Mouse (Mus musculus): ENCODE measurements at regions not wholly inside any gene's neighbourhood (a gene's known extent, or its start where the extent isn't known, plus 50 kb on each side); places are given as distances from the start of the nearest gene placed in this dataset.

GRCm38 (mm10) chr3:47095288-47095687 lies 647.3 kb upstream of the Pabpc4l start:
- H3K4me1 ChIP-seq (ENCODE audit: control insufficient read depth in 2 of 2, insufficient read depth in 2 of 2, low read length in 2 of 2, poor library complexity in 1 of 2): no peaks in the 10 kb centered on the region
- no peaks in the 10 kb centered on the region for H3K36me3 ChIP-seq (ENCODE audit: control insufficient read depth, insufficient read depth, low read length, poor library complexity, severe bottlenecking)
- H3K4me3 ChIP-seq (ENCODE audit: insufficient read depth in 1 of 2, low read depth in 1 of 2, low read length in 2 of 2, poor library complexity in 1 of 2, severe bottlenecking in 1 of 2): no peak overlapping the region
- TF ChIP-seq HCFC1 (IDR thresholded peaks at IDR 0.05; ENCODE audit: borderline replicate concordance, insufficient read depth, low read length): no peak
- no peak for TF ChIP-seq ZC3H11A (IDR thresholded peaks at IDR 0.05; ENCODE audit: borderline replicate concordance, low read depth, low read length)
- TF ChIP-seq MAFK (IDR thresholded peaks at IDR 0.05; ENCODE audit: insufficient read depth, low read depth, low read length): no peak
- TF ChIP-seq ZNF384 (IDR thresholded peaks at IDR 0.05; ENCODE audit: low read depth, low read length): no peak
- no peak for TF ChIP-seq CHD2 (IDR thresholded peaks at IDR 0.05; ENCODE audit: low read depth, low read length)
- H3K9me3 ChIP-seq (ENCODE audit: control insufficient read depth, insufficient read depth, low read depth, low read length): no peaks in the 10 kb centered on the region
- DNase-seq (ENCODE audit: low read depth, low spot score): no peak
- in situ Hi-C loops (cut with MboI; ENCODE audit: low sequenced_read_pairs in 2 of 2, unreplicated experiment in 2 of 2): no loop called here
- H3K9ac ChIP-seq (ENCODE audit: insufficient read depth, low read depth, low read length, poor library complexity, severe bottlenecking): no peak overlapping the region
- no peak overlapping the region for H3K27ac ChIP-seq (ENCODE audit: insufficient read depth, low read depth, low read length, poor library complexity, severe bottlenecking)

- Histone ChIP-seq H3K36me3 (ENCODE audit: control insufficient read depth, insufficient read depth, low read length, poor library complexity, severe bottlenecking) (no peaks in the 10 kb centered on the region), H3K9me3 (ENCODE audit: control insufficient read depth, insufficient read depth, low read depth, low read length) (no peaks in the 10 kb centered on the region), H3K4me3 (ENCODE audit: insufficient read depth in 1 of 2, low read depth in 1 of 2, low read length in 2 of 2, poor library complexity in 1 of 2, severe bottlenecking in 1 of 2) (no peak overlapping the region), H3K9ac (ENCODE audit: insufficient read depth, low read depth, low read length, poor library complexity, severe bottlenecking) (no peak overlapping the region), H3K4me1 (ENCODE audit: control insufficient read depth in 2 of 2, insufficient read depth in 2 of 2, low read length in 2 of 2, poor library complexity in 1 of 2) (no peaks in the 10 kb centered on the region), H3K27ac (ENCODE audit: insufficient read depth, low read depth, low read length, poor library complexity, severe bottlenecking) (no peak overlapping the region)
- in situ Hi-C loops (cut with MboI; ENCODE audit: low sequenced_read_pairs in 2 of 2, unreplicated experiment in 2 of 2): no loop called here
- no peak for DNase-seq (ENCODE audit: low read depth, low spot score)
- no peak for TF ChIP-seq CHD2 (IDR thresholded peaks at IDR 0.05; ENCODE audit: low read depth, low read length)
- no peak for TF ChIP-seq ZNF384 (IDR thresholded peaks at IDR 0.05; ENCODE audit: low read depth, low read length)
- TF ChIP-seq HCFC1 (IDR thresholded peaks at IDR 0.05; ENCODE audit: borderline replicate concordance, insufficient read depth, low read length): no peak
- TF ChIP-seq MAFK (IDR thresholded peaks at IDR 0.05; ENCODE audit: insufficient read depth, low read depth, low read length): no peak
- no peak for TF ChIP-seq ZC3H11A (IDR thresholded peaks at IDR 0.05; ENCODE audit: borderline replicate concordance, low read depth, low read length)
Observed at GRCm38 (mm10) chr3:47051563-47051962, 603.5 kb upstream of the Pabpc4l start.

GRCm38 (mm10) chr3:47025738-47026137 lies 577.7 kb upstream of the Pabpc4l start:
- no peak overlapping the region for H3K27ac ChIP-seq (ENCODE audit: insufficient read depth, low read depth, low read length, poor library complexity, severe bottlenecking)
- H3K4me1 ChIP-seq (ENCODE audit: control insufficient read depth in 2 of 2, insufficient read depth in 2 of 2, low read length in 2 of 2, poor library complexity in 1 of 2): no peaks in the 10 kb centered on the region
- no peak overlapping the region for H3K4me3 ChIP-seq (ENCODE audit: insufficient read depth in 1 of 2, low read depth in 1 of 2, low read length in 2 of 2, poor library complexity in 1 of 2, severe bottlenecking in 1 of 2)
- no peak for TF ChIP-seq HCFC1 (IDR thresholded peaks at IDR 0.05; ENCODE audit: borderline replicate concordance, insufficient read depth, low read length)
- TF ChIP-seq ZC3H11A (IDR thresholded peaks at IDR 0.05; ENCODE audit: borderline replicate concordance, low read depth, low read length): no peak
- TF ChIP-seq CHD2 (IDR thresholded peaks at IDR 0.05; ENCODE audit: low read depth, low read length): no peak
- no peak for TF ChIP-seq MAFK (IDR thresholded peaks at IDR 0.05; ENCODE audit: insufficient read depth, low read depth, low read length)
- TF ChIP-seq ZNF384 (IDR thresholded peaks at IDR 0.05; ENCODE audit: low read depth, low read length): no peak
- no peak overlapping the region for H3K9ac ChIP-seq (ENCODE audit: insufficient read depth, low read depth, low read length, poor library complexity, severe bottlenecking)
- DNase-seq (ENCODE audit: low read depth, low spot score): no peak
- in situ Hi-C loops (cut with MboI; ENCODE audit: low sequenced_read_pairs in 2 of 2, unreplicated experiment in 2 of 2): no loop called here
- no peaks in the 10 kb centered on the region for H3K9me3 ChIP-seq (ENCODE audit: control insufficient read depth, insufficient read depth, low read depth, low read length)
- H3K36me3 ChIP-seq (ENCODE audit: control insufficient read depth, insufficient read depth, low read length, poor library complexity, severe bottlenecking): no peaks in the 10 kb centered on the region

- no peaks in the 10 kb centered on the region for H3K4me1 ChIP-seq (ENCODE audit: control insufficient read depth in 2 of 2, insufficient read depth in 2 of 2, low read length in 2 of 2, poor library complexity in 1 of 2)
- TF ChIP-seq ZNF384 (IDR thresholded peaks at IDR 0.05; ENCODE audit: low read depth, low read length) (no peak), ZC3H11A (IDR thresholded peaks at IDR 0.05; ENCODE audit: borderline replicate concordance, low read depth, low read length) (0 out of 2 replicates have a peak, but pooled peaks have one; percentile 36)
- H3K4me3 ChIP-seq (ENCODE audit: insufficient read depth in 1 of 2, low read depth in 1 of 2, low read length in 2 of 2, poor library complexity in 1 of 2, severe bottlenecking in 1 of 2): no peak overlapping the region
- H3K36me3 ChIP-seq (ENCODE audit: control insufficient read depth, insufficient read depth, low read length, poor library complexity, severe bottlenecking): no peaks in the 10 kb centered on the region
- no peak for DNase-seq (ENCODE audit: low read depth, low spot score)
- no peak overlapping the region for H3K9ac ChIP-seq (ENCODE audit: insufficient read depth, low read depth, low read length, poor library complexity, severe bottlenecking)
- H3K9me3 ChIP-seq (ENCODE audit: control insufficient read depth, insufficient read depth, low read depth, low read length): no peaks in the 10 kb centered on the region
- in situ Hi-C loops (cut with MboI; ENCODE audit: low sequenced_read_pairs in 2 of 2, unreplicated experiment in 2 of 2): no loop called here
- H3K27ac ChIP-seq (ENCODE audit: insufficient read depth, low read depth, low read length, poor library complexity, severe bottlenecking): no peak overlapping the region
Observed at GRCm38 (mm10) chr3:47019270-47019669, 571.3 kb upstream of the Pabpc4l start.

GRCm38 (mm10) chr3:47018565-47018964 lies 570.5 kb upstream of the Pabpc4l start:
- in situ Hi-C loops (cut with MboI; ENCODE audit: low sequenced_read_pairs in 2 of 2, unreplicated experiment in 2 of 2): no loop called here
- Histone ChIP-seq H3K9ac (ENCODE audit: insufficient read depth, low read depth, low read length, poor library complexity, severe bottlenecking) (no peak overlapping the region), H3K9me3 (ENCODE audit: control insufficient read depth, insufficient read depth, low read depth, low read length) (no peaks in the 10 kb centered on the region), H3K27ac (ENCODE audit: insufficient read depth, low read depth, low read length, poor library complexity, severe bottlenecking) (no peak overlapping the region), H3K4me3 (ENCODE audit: insufficient read depth in 1 of 2, low read depth in 1 of 2, low read length in 2 of 2, poor library complexity in 1 of 2, severe bottlenecking in 1 of 2) (no peak overlapping the region), H3K36me3 (ENCODE audit: control insufficient read depth, insufficient read depth, low read length, poor library complexity, severe bottlenecking) (no peaks in the 10 kb centered on the region), H3K4me1 (ENCODE audit: control insufficient read depth in 2 of 2, insufficient read depth in 2 of 2, low read length in 2 of 2, poor library complexity in 1 of 2) (no peaks in the 10 kb centered on the region)
- DNase-seq (ENCODE audit: low read depth, low spot score): no peak
- TF ChIP-seq HCFC1 (IDR thresholded peaks at IDR 0.05; ENCODE audit: borderline replicate concordance, insufficient read depth, low read length) (no peak), ZNF384 (IDR thresholded peaks at IDR 0.05; ENCODE audit: low read depth, low read length) (no peak), MAFK (IDR thresholded peaks at IDR 0.05; ENCODE audit: insufficient read depth, low read depth, low read length) (no peak), CHD2 (IDR thresholded peaks at IDR 0.05; ENCODE audit: low read depth, low read length) (no peak), ZC3H11A (IDR thresholded peaks at IDR 0.05; ENCODE audit: borderline replicate concordance, low read depth, low read length) (no peak)
